Mouse (Mus musculus) embryonic fibroblast, embryonic 13.5 days (primary cell): ENCODE results near the gene Prune2.

Experiments
- CTCF ChIP-seq: IDR thresholded peaks from 2 replicates; pipeline ENCODE4 v1.5.1; 2011; ENCODE audit warnings: mild to moderate bottlenecking, control low read depth, low read length, moderate library complexity, borderline replicate concordance; ENCODE audit not compliant: insufficient read depth
- POLR2A ChIP-seq: IDR thresholded peaks from 2 replicates; pipeline ENCODE4 v1.6.1; 2011; ENCODE audit warnings: low read depth, mild to moderate bottlenecking, control low read depth, low read length, moderate library complexity

GRCm38 (mm10) chr19:16955613-16956271 is at the start of gene Prune2:
- TF ChIP-seq CTCF = no peak
- peak; percentile 31; the same call in 1 of the 2 replicates for TF ChIP-seq POLR2A
